Mouse (Mus musculus) ES-E14 (cell line): ENCODE data around the gene Ces3a.

Source experiments
- CHD2 ChIP-seq: IDR thresholded peaks from 2 replicates; pipeline ENCODE4 v1.6.1; 2014; ENCODE audit warnings: mild to moderate bottlenecking, low read depth, low read length, inconsistent platforms
- HCFC1 ChIP-seq: IDR thresholded peaks from 2 replicates; pipeline ENCODE4 v1.6.1; 2012; ENCODE audit warnings: low read length, inconsistent platforms, borderline replicate concordance; ENCODE audit not compliant: insufficient read depth
- MAFK ChIP-seq: IDR thresholded peaks from 2 replicates; pipeline ENCODE4 v1.6.1; 2014; ENCODE audit warnings: mild to moderate bottlenecking, low read depth, low read length, inconsistent platforms; ENCODE audit not compliant: insufficient read depth
- ZC3H11A ChIP-seq: IDR thresholded peaks from 2 replicates; pipeline ENCODE4 v1.6.1; 2012; ENCODE audit warnings: low read depth, mild to moderate bottlenecking, inconsistent platforms, low read length, borderline replicate concordance
- ZNF384 ChIP-seq: IDR thresholded peaks from 2 replicates; pipeline ENCODE4 v1.6.1; 2012; ENCODE audit warnings: low read depth, low read length, inconsistent platforms

DNA sequence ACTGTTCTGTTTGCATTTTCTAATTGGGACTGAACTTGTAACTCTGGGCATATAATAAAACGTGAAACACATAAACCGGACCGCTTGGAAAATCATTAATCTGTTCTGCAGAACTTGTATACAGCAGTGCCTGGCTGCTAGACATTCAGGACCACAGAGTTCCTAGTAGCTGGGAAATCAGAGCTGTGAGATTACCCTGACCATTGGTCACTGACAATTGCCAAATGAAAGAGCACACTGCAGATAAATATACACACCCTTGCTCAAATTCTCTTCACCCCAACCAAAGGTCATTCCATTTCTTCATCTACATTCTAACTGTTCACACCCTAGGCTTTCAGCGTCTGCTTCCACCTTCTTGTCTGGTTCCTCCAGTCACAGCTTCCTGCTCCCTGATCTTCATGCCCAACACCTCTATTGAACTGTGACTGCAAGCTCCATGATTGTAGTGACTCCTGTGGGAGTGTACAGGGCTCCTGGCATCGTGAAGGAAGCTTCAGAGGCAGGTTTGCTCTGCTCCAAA is 32.5 kb downstream of the Ces3a start:
- no peak for TF ChIP-seq MAFK
- no peak for TF ChIP-seq ZNF384
- TF ChIP-seq ZC3H11A: no peak
- no peak for TF ChIP-seq HCFC1
- no peak for TF ChIP-seq CHD2
